Mouse (Mus musculus) heart, embryonic 15.5 days (tissue): ENCODE data around the gene Wdr77. TPM values are rescaled to one million over a fixed set of nuclear protein-coding genes. Genes with fewer than 3 reads are reported as not detected.

Experiments used
- ATAC-seq: fragments of 200-750 bp; cut with Nextera tagmentation; replicated peaks from 2 replicates; pipeline ENCODE4 v1.8.0; 2017; ENCODE audit warnings: low read depth, moderate TSS enrichment; ENCODE audit not compliant: insufficient number of reproducible peaks, insufficient read depth, low FRiP score
- H3K27ac ChIP-seq: fragments of 300-500 bp; sonication (generic); 2 replicates; pipeline ENCODE4 v1.5.1; 2015; ENCODE audit warnings: mild to moderate bottlenecking, inconsistent platforms
- H3K27me3 ChIP-seq: fragments of 300-500 bp; sonication (generic); 2 replicates; pipeline ENCODE4 v1.6.1; 2015; ENCODE audit warnings: inconsistent platforms
- H3K36me3 ChIP-seq: fragments of 300-500 bp; sonication (generic); 2 replicates; pipeline ENCODE4 v1.6.1; 2015; ENCODE audit warnings: mild to moderate bottlenecking, inconsistent platforms
- H3K4me1 ChIP-seq: fragments of 300-500 bp; sonication (generic); replicated peaks from 2 replicates; pipeline ENCODE4 v1.6.1; 2015; ENCODE audit warnings: inconsistent platforms
- H3K4me2 ChIP-seq: fragments of 300-500 bp; sonication (generic); 2 replicates; pipeline ENCODE4 v1.6.1; 2015; ENCODE audit warnings: inconsistent platforms, mild to moderate bottlenecking, moderate library complexity
- H3K4me3 ChIP-seq: fragments of 300-500 bp; sonication (generic); 2 replicates; pipeline ENCODE4 v1.5.1; 2015; ENCODE audit warnings: mild to moderate bottlenecking, inconsistent platforms
- H3K9ac ChIP-seq: fragments of 300-500 bp; sonication (generic); 2 replicates; pipeline ENCODE4 v1.6.1; 2015; ENCODE audit warnings: mild to moderate bottlenecking, inconsistent platforms
- H3K9me3 ChIP-seq: fragments of 300-500 bp; sonication (generic); replicated peaks from 2 replicates; pipeline ENCODE4 v1.6.1; 2016; ENCODE audit warnings: inconsistent platforms
- WGBS: fragments of 180-500 bp; shearing (Covaris S2); methylation state at CpG from one replicate; pipeline ENCODE4 v1.1.7; 2015; ENCODE audit warnings: mixed read lengths; 5-methylcytosine and 5-hydroxymethylcytosine counted together
- polyA plus RNA-seq: library from polyadenylated mRNA; unstranded; fragments of >200 nt; fragmentation: Nextera tagmentation; extraction: Ambion mirVana; gene quantifications from 2 replicates; pipeline ENCODE4 v1.2.1, GENCODE M21; 2015

Wdr77 gene
- polyA plus RNA-seq, 1 experiment from 2014 or later: 69.9 TPM

DNA sequence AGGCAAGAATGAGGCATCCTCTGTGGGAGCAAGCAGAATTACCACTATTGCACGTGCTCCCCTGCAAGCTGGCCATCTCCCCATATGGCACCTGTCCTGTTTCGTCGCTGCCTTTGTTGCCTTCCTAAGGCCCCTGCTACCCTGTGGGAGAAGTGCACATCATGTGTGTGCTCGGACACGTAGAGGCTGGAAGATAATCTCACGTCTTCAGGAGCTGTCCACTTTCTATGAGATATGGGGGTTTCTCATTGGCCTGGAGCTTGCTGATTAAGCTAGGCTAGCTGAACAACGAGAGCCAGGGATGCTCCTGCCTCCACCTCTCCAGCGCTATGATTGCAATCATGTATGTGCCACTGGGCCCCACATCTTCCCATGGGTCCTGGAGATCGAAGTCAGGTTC lies 34.6 kb upstream of the Wdr77 start:
- H3K9ac ChIP-seq: no peak overlapping the region
- H3K27me3 ChIP-seq: no peaks in the 10 kb centered on the region
- ATAC-seq: no peak
- H3K4me2 ChIP-seq: no peak overlapping the region
- H3K9me3 ChIP-seq: no peaks in the 10 kb centered on the region
- H3K4me3 ChIP-seq: no peak overlapping the region
- H3K4me1 ChIP-seq: no peaks in the 10 kb centered on the region
- H3K36me3 ChIP-seq: no peaks in the 10 kb centered on the region
- WGBS: 75% methylated on average over 9 of the region's 9 CpGs
- no peak overlapping the region for H3K27ac ChIP-seq

DNA sequence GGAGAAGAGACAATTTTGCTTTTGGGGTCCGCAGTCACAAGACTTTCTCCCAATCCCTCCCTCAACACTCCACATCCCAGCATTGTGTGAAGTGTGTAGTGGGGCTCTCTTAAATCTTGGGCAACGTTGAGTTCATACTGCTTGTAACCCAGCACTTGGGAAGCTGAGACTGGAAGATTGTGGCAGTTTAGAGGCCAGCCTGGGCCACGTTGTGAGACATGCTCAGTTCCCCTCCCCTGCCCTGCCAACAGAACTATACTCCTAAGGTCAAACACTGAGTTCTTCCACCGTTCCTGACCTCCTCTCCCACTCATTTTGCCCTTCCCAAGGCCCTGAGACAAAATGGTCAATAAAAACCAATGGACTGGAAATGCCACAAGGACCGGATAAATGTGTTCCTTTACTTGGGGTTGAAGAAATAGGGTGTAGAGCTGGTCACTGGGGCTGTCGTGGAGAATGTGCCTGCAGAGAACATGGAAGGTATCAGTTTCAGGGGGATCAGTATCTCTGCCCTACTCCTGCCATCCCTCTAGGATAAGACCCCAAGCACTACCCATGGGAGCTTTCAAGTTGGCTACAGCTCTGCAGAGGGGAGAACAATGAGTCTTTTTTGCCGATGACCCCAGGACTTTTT lies 31.5 kb upstream of the Wdr77 start:
- Histone ChIP-seq H3K9me3 (no peaks in the 10 kb centered on the region), H3K4me3 (no peak overlapping the region), H3K4me1 (no peaks in the 10 kb centered on the region), H3K36me3 (no peaks in the 10 kb centered on the region), H3K27ac (no peak overlapping the region), H3K4me2 (no peak overlapping the region), H3K9ac (no peak overlapping the region), H3K27me3 (no peaks in the 10 kb centered on the region)
- no peak for ATAC-seq
- 78% methylated on average over 7 of the region's 7 CpGs for WGBS

DNA sequence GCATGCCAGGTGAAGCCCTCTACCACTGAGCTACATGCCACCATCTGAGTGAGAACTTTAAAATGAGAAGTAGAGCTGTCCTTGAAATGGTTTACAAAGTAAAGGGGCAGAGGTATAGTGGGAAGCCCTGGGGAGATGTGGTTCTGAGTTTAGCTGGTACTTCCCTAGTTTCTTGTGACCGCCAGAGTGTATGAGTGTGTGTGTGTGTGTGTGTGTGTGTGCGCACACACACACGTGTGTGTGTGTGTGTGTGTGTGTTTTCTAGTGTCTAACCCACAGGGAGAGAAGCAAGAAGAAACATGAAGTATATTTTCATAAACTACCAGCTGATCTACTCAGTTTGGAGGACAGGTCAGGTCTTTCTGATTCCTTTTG lies 31.0 kb upstream of the Wdr77 start:
- H3K36me3 ChIP-seq: no peaks in the 10 kb centered on the region
- no peak overlapping the region for H3K4me3 ChIP-seq
- H3K4me1 ChIP-seq: no peaks in the 10 kb centered on the region
- no peaks in the 10 kb centered on the region for H3K9me3 ChIP-seq
- H3K27me3 ChIP-seq: no peaks in the 10 kb centered on the region
- H3K27ac ChIP-seq: no peak overlapping the region
- H3K4me2 ChIP-seq: no peak overlapping the region
- no peak for ATAC-seq
- WGBS: 81% methylated on average over 3 of the region's 3 CpGs
- no peak overlapping the region for H3K9ac ChIP-seq

DNA sequence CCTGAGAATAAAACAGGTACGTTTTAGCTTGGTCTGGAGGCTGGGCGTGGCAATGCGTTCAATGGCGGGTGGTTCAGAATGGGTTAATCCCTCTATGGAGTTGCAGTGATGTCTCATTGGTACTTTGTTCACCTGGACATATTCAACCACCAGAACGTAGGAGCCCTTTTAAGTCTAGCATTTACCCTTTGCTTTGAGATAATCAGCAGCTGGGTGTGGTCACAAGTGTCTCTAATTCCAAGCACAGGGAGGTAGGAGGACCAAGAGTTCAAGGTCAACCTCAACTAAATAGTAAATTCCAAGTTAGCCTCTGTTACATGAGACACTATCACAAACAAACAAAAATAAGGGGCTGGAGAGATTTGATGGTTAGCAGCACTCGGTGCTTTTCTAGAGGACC lies 30.4 kb upstream of the Wdr77 start:
- ATAC-seq: no peak
- 79% methylated on average over 6 of the region's 6 CpGs for WGBS
- Histone ChIP-seq H3K9me3 (no peaks in the 10 kb centered on the region), H3K4me3 (no peak overlapping the region), H3K36me3 (no peaks in the 10 kb centered on the region), H3K4me1 (no peaks in the 10 kb centered on the region), H3K27me3 (no peaks in the 10 kb centered on the region), H3K4me2 (no peak overlapping the region), H3K27ac (no peak overlapping the region), H3K9ac (no peak overlapping the region)

DNA sequence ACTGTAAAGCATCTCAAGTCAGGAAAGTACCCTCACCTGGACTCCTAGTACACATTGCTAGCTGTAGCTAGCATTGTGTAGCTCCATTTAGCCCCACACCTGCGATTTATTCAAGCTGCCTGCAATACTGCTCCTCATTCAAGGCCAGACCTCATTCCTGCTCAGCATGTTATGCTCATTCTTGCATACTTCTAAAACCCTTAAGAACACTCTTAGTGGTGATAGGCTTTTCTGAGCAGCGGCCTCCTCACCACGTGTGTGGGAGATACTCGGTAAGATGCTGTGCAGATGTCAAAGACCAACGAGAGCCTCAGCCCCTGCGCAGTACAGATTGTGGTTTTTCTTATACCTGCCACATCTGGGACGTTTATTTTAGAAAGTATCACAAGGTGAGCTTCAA lies 29.3 kb upstream of the Wdr77 start:
- H3K4me1 ChIP-seq: peaks cover 8% of the 10 kb centered on the region
- no peaks in the 10 kb centered on the region for H3K36me3 ChIP-seq
- no peak overlapping the region for H3K4me2 ChIP-seq
- ATAC-seq: no peak
- H3K27ac ChIP-seq: no peak overlapping the region
- no peak overlapping the region for H3K9ac ChIP-seq
- H3K27me3 ChIP-seq: no peaks in the 10 kb centered on the region
- WGBS: 70% methylated on average over 7 of the region's 7 CpGs
- no peaks in the 10 kb centered on the region for H3K9me3 ChIP-seq
- no peak overlapping the region for H3K4me3 ChIP-seq

DNA sequence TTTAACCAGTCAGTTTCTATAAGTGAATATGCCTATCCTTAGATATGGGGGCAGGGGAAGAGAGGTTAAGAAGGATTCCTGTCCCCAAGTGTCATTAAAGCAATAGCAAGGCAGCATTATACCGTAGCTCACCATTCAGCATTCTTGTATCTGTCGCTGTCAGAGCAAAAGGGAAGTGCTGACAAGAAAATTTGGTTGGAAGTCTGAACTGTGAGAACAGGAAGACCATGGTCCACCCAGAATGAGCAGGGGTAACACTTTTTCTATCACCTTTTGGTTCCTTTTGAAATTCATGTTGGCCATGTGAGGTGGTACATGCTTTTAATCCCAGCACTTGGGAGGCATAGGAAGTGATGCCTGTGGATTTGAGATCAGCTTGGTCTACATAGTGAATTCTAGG lies 28.1 kb upstream of the Wdr77 start:
- Histone ChIP-seq H3K36me3 (no peaks in the 10 kb centered on the region), H3K9ac (no peak overlapping the region), H3K4me1 (peaks cover 15% of the 10 kb centered on the region), H3K4me3 (no peak overlapping the region), H3K27ac (no peak overlapping the region), H3K4me2 (no peak overlapping the region), H3K27me3 (no peaks in the 10 kb centered on the region), H3K9me3 (no peaks in the 10 kb centered on the region)
- ATAC-seq: no peak
- 75% methylated on average over 2 of the region's 2 CpGs for WGBS

DNA sequence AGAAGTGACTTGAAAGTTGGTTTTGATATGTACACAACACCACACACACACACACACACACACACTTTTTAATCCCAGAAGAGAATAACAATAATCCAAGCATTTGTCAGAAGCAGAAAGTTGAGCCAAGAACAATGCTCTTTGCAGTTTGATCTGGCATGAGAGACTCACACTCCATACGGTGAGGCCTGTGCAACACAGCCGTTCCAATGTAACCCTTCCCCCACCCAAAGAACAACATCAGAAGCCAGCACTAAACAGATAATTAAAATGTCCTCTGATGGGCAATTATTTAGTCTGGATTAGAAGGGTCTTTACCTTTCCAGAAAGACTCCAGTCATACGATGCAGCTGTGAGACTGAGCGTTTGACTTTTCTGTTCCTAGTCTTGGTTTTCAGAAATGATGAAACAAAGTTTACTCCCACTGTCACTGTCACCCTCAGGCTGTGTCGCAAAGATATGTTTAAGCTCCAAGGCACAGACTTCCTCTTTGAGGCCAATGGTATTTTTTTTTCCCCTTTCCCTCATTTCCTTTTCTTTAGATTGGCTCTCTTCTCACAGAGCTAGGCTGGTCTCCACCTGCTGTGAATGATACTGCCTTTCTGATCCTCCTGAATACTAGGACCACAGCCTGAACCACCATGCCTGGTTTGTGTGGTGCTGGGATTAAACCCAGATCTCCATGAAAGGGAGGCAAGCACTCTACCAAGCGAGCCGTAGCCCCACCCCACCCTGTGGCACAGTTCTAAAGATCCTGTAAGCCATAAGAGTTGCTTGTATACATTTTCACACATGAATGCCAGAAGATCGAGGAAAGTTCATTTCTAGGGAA lies 26.7 kb upstream of the Wdr77 start, which contains the start of gene I830077J02Rik:
TSS of gene I830077J02Rik (minus strand) at position 425 of the 832 bp plus-strand sequence.
- peak; percentile 24; the same call in 1 of the 2 replicates for ATAC-seq
- peak within 1 kb of the TSS; percentile 39 for H3K27ac ChIP-seq
- H3K4me3 ChIP-seq: 0 out of 2 replicates have a peak within 1 kb of the TSS, but pooled peaks have one; percentile 2
- no peaks in the 10 kb centered on the region for H3K27me3 ChIP-seq
- 65% methylated on average over 8 of the region's 8 CpGs for WGBS
- no peaks in the 10 kb centered on the region for H3K36me3 ChIP-seq
- no peak within 1 kb of the TSS for H3K9ac ChIP-seq
- peaks cover 15% of the 10 kb centered on the region for H3K4me1 ChIP-seq
- peak within 1 kb of the TSS; percentile 15; the same call in 1 of the 2 replicates for H3K4me2 ChIP-seq
- no peaks in the 10 kb centered on the region for H3K9me3 ChIP-seq

DNA sequence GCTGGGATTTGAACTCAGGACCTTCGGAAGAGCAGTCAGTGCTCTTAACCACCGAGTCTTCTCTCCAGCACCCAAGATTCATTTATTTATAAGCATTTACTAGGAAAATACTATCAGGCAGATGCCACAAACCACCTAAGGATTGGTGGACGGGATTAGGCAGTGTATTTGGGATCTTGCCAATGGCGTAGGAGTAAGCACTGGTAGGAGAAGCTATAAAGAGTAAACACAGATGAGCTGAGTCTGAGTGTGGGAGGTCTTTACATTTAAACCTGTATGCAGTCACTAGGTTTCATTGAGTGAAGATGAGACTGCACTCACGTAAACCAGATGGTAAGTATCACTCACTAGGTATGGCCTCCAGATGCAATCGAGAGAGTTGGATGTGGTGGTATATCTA lies 25.2 kb upstream of the Wdr77 start:
- Histone ChIP-seq H3K36me3 (no peaks in the 10 kb centered on the region), H3K27me3 (no peaks in the 10 kb centered on the region), H3K4me1 (peaks cover 15% of the 10 kb centered on the region), H3K9me3 (no peaks in the 10 kb centered on the region), H3K4me3 (no peak overlapping the region), H3K4me2 (no peak overlapping the region), H3K9ac (no peak overlapping the region), H3K27ac (no peak overlapping the region)
- 87% methylated on average over 6 of the region's 6 CpGs for WGBS
- no peak for ATAC-seq

DNA sequence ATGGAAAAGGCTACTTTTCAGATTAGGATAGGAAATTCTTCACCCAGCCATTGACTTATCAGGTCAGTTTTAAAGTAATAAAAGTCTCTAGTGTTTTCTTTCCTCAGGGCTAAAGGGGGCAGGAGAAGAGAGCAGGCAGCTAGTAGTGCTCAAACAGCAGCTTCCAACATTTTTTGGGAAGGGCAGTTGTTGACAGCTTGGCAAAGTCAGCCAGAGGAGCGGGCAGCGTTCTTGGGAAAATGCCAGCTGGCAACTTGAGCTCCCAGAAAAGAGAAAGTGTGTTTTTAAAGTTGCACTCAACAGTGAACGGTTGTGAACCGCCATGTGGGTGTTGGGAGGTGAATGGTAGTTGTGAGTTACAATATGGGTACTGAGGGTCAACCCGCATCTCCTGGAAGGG lies 24.1 kb upstream of the Wdr77 start:
- H3K36me3 ChIP-seq: peaks cover 4% of the 10 kb centered on the region
- 42% methylated on average over 5 of the region's 5 CpGs for WGBS
- peak overlapping the region; percentile 67 for H3K27ac ChIP-seq

DNA sequence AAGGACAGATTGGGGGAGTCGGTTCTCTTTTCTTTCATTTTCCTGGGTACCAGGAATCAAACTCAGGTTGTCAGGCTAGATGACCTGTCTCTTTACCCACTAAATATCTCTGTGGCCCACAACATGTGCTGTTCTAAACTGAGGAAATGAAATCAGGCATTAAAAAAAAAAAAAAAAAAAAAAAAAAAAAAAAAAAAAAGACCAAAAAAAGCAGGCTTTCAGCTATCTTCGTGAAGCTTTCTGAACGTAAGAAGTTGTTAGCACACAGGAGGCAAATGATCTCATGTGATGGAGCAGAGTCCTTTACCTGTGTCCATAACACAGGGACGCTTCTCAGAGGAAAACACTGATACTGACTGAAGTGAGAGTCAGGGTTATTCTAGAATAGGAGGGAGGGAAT lies 23.1 kb upstream of the Wdr77 start:
- H3K27ac ChIP-seq: no peak overlapping the region
- H3K27me3 ChIP-seq: no peaks in the 10 kb centered on the region
- H3K36me3 ChIP-seq: peaks cover 15% of the 10 kb centered on the region
- H3K4me3 ChIP-seq: no peak overlapping the region
- WGBS: 82% methylated on average over 4 of the region's 4 CpGs
- H3K4me2 ChIP-seq: no peak overlapping the region
- ATAC-seq: no peak
- H3K9me3 ChIP-seq: no peaks in the 10 kb centered on the region
- H3K4me1 ChIP-seq: peaks cover 15% of the 10 kb centered on the region
- no peak overlapping the region for H3K9ac ChIP-seq

More for the DNA sequence above, 24.1 kb upstream of the Wdr77 start:
- 0 out of 2 replicates have a peak overlapping the region, but pooled peaks have one; percentile 1 for H3K4me2 ChIP-seq
- no peak overlapping the region for H3K4me3 ChIP-seq
- peak; percentile 65; the same call in 1 of the 2 replicates for ATAC-seq
- no peaks in the 10 kb centered on the region for H3K9me3 ChIP-seq
- no peak overlapping the region for H3K9ac ChIP-seq
- no peaks in the 10 kb centered on the region for H3K27me3 ChIP-seq
- peaks cover 15% of the 10 kb centered on the region for H3K4me1 ChIP-seq

DNA sequence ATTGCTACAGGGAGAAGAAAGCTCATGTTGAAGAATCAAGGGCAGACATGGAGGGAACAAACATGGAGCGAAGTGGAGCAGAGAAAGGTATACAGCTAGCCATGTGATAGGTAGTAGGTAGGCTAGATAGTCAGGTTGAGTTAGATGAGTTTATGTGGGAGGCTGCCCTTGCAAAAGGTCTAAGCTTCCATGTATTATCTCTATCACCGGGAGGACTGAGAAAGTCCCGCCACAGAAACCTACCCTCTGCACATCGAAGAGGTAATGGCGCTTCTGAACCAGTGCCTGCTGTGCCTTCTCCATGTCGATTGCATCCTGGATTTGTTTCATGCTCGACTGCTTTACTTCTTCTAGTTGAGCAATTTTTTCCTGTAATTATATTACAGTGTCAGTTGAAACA lies 7.8 kb upstream of the Wdr77 start:
- H3K4me3 ChIP-seq: no peak overlapping the region
- 94% methylated on average over 7 of the region's 7 CpGs for WGBS
- no peak overlapping the region for H3K4me2 ChIP-seq
- H3K36me3 ChIP-seq: peaks cover 74% of the 10 kb centered on the region
- H3K9ac ChIP-seq: no peak overlapping the region
- H3K27ac ChIP-seq: no peak overlapping the region
- H3K4me1 ChIP-seq: peaks cover 9% of the 10 kb centered on the region
- H3K27me3 ChIP-seq: no peaks in the 10 kb centered on the region
- no peak for ATAC-seq
- H3K9me3 ChIP-seq: no peaks in the 10 kb centered on the region
